Mouse (Mus musculus) midbrain, embryonic 10.5 days (tissue): Measurements from ENCODE around the gene Coq9. TPM values are rescaled to one million over a fixed set of nuclear protein-coding genes. Genes with fewer than 3 reads are reported as not detected.

Source experiments
- DNase-seq: peaks from one replicate; pipeline ENCODE4 v3.0.0-alpha.2; 2017; ENCODE audit warnings: low spot score
- H3K27ac ChIP-seq: fragments of 300-500 bp; sonication (generic); replicated peaks from 2 replicates; pipeline ENCODE4 v1.5.1; 2016; ENCODE audit warnings: mild to moderate bottlenecking
- H3K27me3 ChIP-seq: fragments of 300-500 bp; sonication (generic); 2 replicates; pipeline ENCODE4 v1.6.1; 2016; ENCODE audit warnings: low read depth, mild to moderate bottlenecking; ENCODE audit not compliant: poor library complexity, severe bottlenecking
- H3K36me3 ChIP-seq: fragments of 300-500 bp; sonication (generic); 2 replicates; pipeline ENCODE4 v1.6.1; 2016; ENCODE audit warnings: mild to moderate bottlenecking, moderate library complexity
- H3K4me1 ChIP-seq: fragments of 300-500 bp; sonication (generic); 2 replicates; pipeline ENCODE4 v1.6.1; 2016
- H3K4me3 ChIP-seq: fragments of 300-500 bp; sonication (generic); 2 replicates; pipeline ENCODE4 v1.5.1; 2016; ENCODE audit warnings: mild to moderate bottlenecking, moderate library complexity
- H3K9me3 ChIP-seq: fragments of 300-500 bp; sonication (generic); replicated peaks from 2 replicates; pipeline ENCODE4 v1.6.1; 2016; ENCODE audit warnings: mild to moderate bottlenecking
- WGBS: fragments of 180-500 bp; shearing (Covaris S2); methylation state at CpG from one replicate; pipeline ENCODE4 v1.1.7; 2016; 5-methylcytosine and 5-hydroxymethylcytosine counted together
- polyA plus RNA-seq: library from polyadenylated mRNA; unstranded; fragments of >200 nt; fragmentation: Nextera tagmentation; extraction: Ambion mirVana; gene quantifications from 2 replicates; pipeline ENCODE4 v1.2.1, GENCODE M21; 2016

Gene Coq9
- 50.4 and 52.6 TPM in 2 replicates for polyA plus RNA-seq

- Histone ChIP-seq H3K27me3 (no peaks in the 10 kb centered on the region), H3K36me3 (no peaks in the 10 kb centered on the region)
These were observed at the start of gene Coq9, which contains the start of gene Ciapin1 for GRCm38 (mm10) chr8:94837662-94838574. Coq9 (plus strand) TSS chr8:94838321. Ciapin1 (minus strand) TSS chr8:94838358.

DNA sequence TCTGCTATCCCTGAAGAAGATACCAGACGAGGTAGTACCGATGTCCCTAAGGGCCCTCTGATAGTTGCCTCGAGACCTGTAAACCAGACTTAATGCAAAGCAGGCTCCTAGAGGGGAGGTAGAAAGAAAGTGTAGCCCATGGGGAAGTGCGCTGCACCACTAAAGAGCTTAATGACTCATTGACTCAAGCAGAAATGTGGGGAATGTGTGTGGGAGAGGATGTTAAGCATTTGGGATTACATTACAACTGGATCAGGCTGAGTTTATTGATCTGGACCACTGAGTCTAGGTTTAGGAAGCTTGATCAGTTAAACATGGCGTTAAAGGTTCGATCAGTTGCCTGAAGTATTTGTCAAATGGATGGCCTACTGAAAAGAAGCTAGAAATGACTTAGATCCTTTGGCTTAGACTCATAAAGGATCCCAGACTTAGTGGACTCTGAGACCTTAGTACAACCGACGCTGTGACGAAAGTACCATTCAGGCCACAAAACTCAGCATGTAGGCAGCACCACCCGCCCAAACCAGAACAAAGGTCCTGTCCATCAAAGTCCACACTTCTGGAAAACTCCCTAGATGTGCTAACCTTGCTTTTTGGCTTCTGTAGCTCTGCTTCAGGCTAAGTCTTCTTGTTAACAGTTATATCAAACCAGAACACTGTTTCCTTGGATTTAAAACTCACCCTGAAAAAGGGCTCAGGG, 48.7 kb upstream of the Coq9 start:
- H3K4me3 ChIP-seq, result no peak overlapping the region
- peak overlapping the region; percentile 61 for H3K27ac ChIP-seq
- no peaks in the 10 kb centered on the region for H3K9me3 ChIP-seq
- peaks cover 27% of the 10 kb centered on the region for H3K4me1 ChIP-seq
- peaks cover 11% of the 10 kb centered on the region; the same call in 1 of the 2 replicates for H3K27me3 ChIP-seq
- 47% methylated on average over 10 of the region's 10 CpGs for WGBS
- no peak for DNase-seq
- no peaks in the 10 kb centered on the region for H3K36me3 ChIP-seq

More at GRCm38 (mm10) chr8:94837662-94838574, at the start of gene Coq9, which contains the start of gene Ciapin1:
- WGBS, result under 1% methylated on average over 82 of the region's 82 CpGs
- DNase-seq, result peak; percentile 96
- peak within 1 kb of the TSS; percentile 82 for H3K4me3 ChIP-seq
- no peaks in the 10 kb centered on the region for H3K9me3 ChIP-seq
- peak within 1 kb of the TSS; percentile 91 for H3K27ac ChIP-seq
- peaks cover 21% of the 10 kb centered on the region for H3K4me1 ChIP-seq

- no peak overlapping the region for H3K27ac ChIP-seq
- no peak overlapping the region for H3K4me3 ChIP-seq
- 93% methylated on average over 4 of the region's 4 CpGs for WGBS
- DNase-seq, result no peak
- no peaks in the 10 kb centered on the region for H3K27me3 ChIP-seq
- H3K4me1 ChIP-seq, result peaks cover 13% of the 10 kb centered on the region
- H3K9me3 ChIP-seq, result no peaks in the 10 kb centered on the region
- no peaks in the 10 kb centered on the region for H3K36me3 ChIP-seq
These were observed 43.8 kb upstream of the Coq9 start for GRCm38 (mm10) chr8:94794368-94794767.

DNA sequence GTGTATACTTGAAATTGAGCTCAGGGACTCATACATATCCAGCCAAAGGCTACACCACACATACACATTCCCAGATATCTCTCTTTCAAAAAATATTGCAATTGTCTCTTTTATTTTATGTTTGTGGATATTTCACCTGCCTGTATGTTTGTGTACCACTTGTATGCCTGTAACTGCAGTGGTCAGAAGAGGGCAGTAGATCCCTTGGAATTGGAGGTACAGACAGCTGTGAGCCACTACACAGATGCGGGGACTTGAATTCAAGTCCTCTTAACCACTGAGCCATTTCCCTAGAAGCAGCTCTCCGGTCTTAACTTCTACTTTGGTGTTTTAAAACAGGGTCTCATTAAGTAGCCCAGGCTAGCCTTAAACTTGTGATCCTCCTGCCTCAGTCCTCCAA, 43.3 kb upstream of the Coq9 start:
- H3K4me3 ChIP-seq, result no peak overlapping the region
- WGBS, result 97% methylated on average over 2 of the region's 2 CpGs

DNA sequence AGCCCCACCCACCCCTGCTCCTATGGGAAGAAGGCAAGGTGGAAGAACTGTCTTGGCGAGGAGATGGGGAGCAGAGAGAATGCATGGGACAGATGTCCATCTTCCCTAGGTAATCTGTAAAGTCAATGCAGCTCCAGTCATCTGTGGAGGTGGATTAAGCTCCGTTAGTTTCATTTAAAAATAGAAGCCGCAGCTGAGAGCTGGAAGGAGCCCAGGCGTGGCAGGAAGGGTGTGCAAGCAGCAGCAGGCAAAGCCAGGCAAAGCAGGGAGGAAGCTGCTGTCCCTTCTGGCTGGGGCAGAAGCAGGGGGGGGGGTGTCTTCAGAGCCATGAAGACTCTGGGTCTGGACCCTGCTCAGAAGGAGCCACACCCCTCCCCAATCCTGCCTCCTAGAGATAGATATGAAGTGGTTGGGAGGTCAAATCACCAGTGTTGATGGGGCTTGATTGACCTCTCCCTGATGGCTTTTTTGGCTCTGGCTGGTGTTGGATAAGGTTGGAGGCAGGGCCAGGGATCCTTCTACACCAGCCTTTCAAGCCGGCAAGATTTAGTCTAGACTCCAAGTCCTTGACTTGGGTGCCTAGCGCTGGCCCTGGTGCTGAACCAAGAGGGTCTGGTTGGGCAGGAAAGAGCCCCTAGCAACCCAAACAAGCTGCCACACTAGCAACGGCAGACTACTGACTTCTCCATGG, 37.7 kb upstream of the Coq9 start:
- Histone ChIP-seq H3K27me3 (no peaks in the 10 kb centered on the region), H3K4me1 (peaks cover 7% of the 10 kb centered on the region), H3K36me3 (no peaks in the 10 kb centered on the region), H3K27ac (no peak overlapping the region), H3K4me3 (no peak overlapping the region), H3K9me3 (no peaks in the 10 kb centered on the region)
- WGBS, result 67% methylated on average over 7 of the region's 7 CpGs
- no peak for DNase-seq

More for the DNA sequence above, 43.3 kb upstream of the Coq9 start:
- no peak for DNase-seq
- Histone ChIP-seq H3K4me1 (peaks cover 9% of the 10 kb centered on the region), H3K9me3 (no peaks in the 10 kb centered on the region), H3K27ac (no peak overlapping the region), H3K27me3 (no peaks in the 10 kb centered on the region), H3K36me3 (no peaks in the 10 kb centered on the region)

- no peak overlapping the region for H3K27ac ChIP-seq
- H3K27me3 ChIP-seq, result no peaks in the 10 kb centered on the region
- no peaks in the 10 kb centered on the region for H3K9me3 ChIP-seq
- 0 out of 2 replicates have a peak overlapping the region, but pooled peaks have one; percentile 2 for H3K4me3 ChIP-seq
- 51% methylated on average over 14 of the region's 14 CpGs for WGBS
- H3K4me1 ChIP-seq, result peaks cover 15% of the 10 kb centered on the region
- H3K36me3 ChIP-seq, result no peaks in the 10 kb centered on the region
- peak; percentile 35 for DNase-seq
These were observed 36.6 kb upstream of the Coq9 start for GRCm38 (mm10) chr8:94801293-94802095.

DNA sequence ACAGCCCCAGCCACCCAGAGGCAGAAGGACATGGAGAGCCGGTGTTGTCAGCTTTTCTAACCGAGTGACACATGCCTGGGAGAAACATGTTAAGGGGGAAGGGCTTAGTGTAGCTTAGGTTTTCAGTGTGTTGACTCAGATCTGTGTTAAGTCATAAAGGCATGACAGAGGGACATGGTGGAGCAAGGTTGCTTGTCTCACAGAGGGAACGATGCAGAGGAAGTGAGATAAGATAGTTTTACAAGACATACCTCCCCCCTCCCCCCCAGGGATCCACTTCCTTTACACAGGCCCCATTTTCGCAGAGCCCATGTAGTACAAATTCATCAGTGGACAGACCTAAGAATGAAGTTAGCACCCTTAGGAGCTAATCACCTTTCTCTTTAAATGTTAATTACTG, 35.7 kb upstream of the Coq9 start:
- Histone ChIP-seq H3K4me1 (peaks cover 23% of the 10 kb centered on the region), H3K36me3 (no peaks in the 10 kb centered on the region), H3K9me3 (no peaks in the 10 kb centered on the region), H3K4me3 (no peak overlapping the region), H3K27ac (no peak overlapping the region), H3K27me3 (no peaks in the 10 kb centered on the region)
- 85% methylated on average over 4 of the region's 4 CpGs for WGBS
- no peak for DNase-seq

DNA sequence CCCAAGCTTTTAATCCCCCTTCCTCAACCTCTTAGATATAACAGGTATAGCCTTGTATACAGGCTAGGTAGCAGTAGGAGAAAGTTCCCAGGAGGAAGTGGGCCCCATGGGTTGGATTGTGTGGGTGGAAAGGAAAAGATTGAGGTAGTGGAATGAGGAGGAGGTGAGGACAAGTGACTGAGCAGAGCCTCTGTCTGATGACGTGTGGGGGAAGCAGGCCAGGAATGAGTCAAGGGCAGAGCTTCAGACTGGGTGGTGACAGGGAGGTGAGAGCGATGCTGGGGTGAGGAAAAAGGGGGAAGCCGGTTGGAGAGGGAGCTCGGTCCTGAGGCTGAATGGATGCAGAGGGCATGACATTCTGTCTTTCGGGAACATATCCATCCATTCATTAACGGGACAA, 34.6 kb upstream of the Coq9 start:
- Histone ChIP-seq H3K36me3 (no peaks in the 10 kb centered on the region), H3K9me3 (no peaks in the 10 kb centered on the region)

GRCm38 (mm10) chr8:94804546-94805340, 33.4 kb upstream of the Coq9 start:
- no peaks in the 10 kb centered on the region for H3K9me3 ChIP-seq
- H3K27ac ChIP-seq, result no peak overlapping the region
- H3K4me3 ChIP-seq, result no peak overlapping the region
- no peak for DNase-seq
- H3K27me3 ChIP-seq, result no peaks in the 10 kb centered on the region
- H3K4me1 ChIP-seq, result peaks cover 32% of the 10 kb centered on the region
- WGBS, result 79% methylated on average over 10 of the region's 10 CpGs
- no peaks in the 10 kb centered on the region for H3K36me3 ChIP-seq

More for the DNA sequence above, 34.6 kb upstream of the Coq9 start:
- DNase-seq, result no peak
- WGBS, result 81% methylated on average over 6 of the region's 6 CpGs
- no peak overlapping the region for H3K27ac ChIP-seq
- no peak overlapping the region for H3K4me3 ChIP-seq
- H3K27me3 ChIP-seq, result no peaks in the 10 kb centered on the region
- peaks cover 32% of the 10 kb centered on the region for H3K4me1 ChIP-seq

DNA sequence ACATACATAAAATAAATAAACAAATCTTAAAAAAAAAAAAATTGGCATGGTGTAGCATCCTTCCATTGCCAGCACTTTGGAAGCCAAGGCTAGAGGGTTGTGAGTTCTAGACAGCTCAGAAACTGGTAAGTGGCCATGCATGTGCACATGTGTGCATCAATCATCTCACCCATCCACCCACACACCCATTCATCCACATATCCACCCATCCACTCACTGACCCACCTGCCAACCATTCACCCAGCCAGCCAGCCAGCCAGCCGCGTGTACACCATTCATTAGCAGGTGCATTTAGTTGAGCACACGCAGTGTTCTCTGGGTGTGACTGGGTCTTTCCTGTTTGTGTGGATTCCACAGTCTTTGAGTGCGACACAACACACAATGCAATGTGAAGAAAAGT, 32.3 kb upstream of the Coq9 start:
- no peak for DNase-seq
- Histone ChIP-seq H3K9me3 (no peaks in the 10 kb centered on the region), H3K36me3 (no peaks in the 10 kb centered on the region), H3K4me3 (no peak overlapping the region), H3K4me1 (peaks cover 32% of the 10 kb centered on the region), H3K27me3 (no peaks in the 10 kb centered on the region), H3K27ac (no peak overlapping the region)
- WGBS, result 75% methylated on average over 4 of the region's 4 CpGs

DNA sequence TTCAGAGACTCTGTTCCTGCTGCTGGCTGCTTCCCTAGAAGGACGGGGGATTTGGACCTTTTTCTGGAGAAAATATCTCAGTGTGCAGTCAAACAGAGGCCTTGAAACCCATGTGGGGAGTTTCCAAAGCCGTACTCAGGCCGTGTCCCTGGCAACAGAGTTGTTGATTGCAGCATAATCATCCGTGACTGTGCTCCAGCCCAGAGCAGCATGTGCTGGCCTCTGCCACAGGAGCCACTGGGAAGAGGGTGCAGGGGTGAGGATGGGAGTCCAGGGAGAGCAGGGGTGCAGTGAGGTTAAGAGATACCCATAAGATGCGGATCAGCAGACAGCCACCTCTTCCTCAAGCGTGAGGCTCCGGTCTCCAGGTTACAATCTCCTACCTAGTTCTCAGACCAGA, 30.6 kb upstream of the Coq9 start:
- Histone ChIP-seq H3K4me3 (no peak overlapping the region), H3K27me3 (no peaks in the 10 kb centered on the region), H3K27ac (peak overlapping the region; percentile 52), H3K9me3 (no peaks in the 10 kb centered on the region), H3K4me1 (peaks cover 29% of the 10 kb centered on the region), H3K36me3 (no peaks in the 10 kb centered on the region)
- no peak for DNase-seq
- 64% methylated on average over 7 of the region's 7 CpGs for WGBS
